Mouse (Mus musculus) CH12.LX (cell line): ENCODE measurements at regions not wholly inside any gene's neighbourhood (a gene's known extent, or its start where the extent isn't known, plus 50 kb on each side); places are given as distances from the start of the nearest gene placed in this dataset.

Source experiments
- DNase-seq: peaks from one replicate; pipeline ENCODE4 v3.0.0-alpha.2; 2013; ENCODE audit errors: extremely low read depth
- H3K27ac ChIP-seq: 2 replicates; pipeline ENCODE4 v1.5.1; 2012; ENCODE audit warnings: low read depth, mild to moderate bottlenecking, control low read depth, moderate library complexity; ENCODE audit not compliant: insufficient read depth
- H3K27me3 ChIP-seq: replicated peaks from 2 replicates; pipeline ENCODE3; 2012; ENCODE audit warnings: inconsistent platforms
- H3K36me3 ChIP-seq, 2 experiments: replicated peaks in 1 of 2; 2 replicates each; pipeline versions ENCODE3 to v1.6.1; 2012; ENCODE audit warnings: inconsistent platforms in 1 of 2, low read length in 1 of 2, mild to moderate bottlenecking in 1 of 2, mixed read lengths in 1 of 2, moderate library complexity in 1 of 2; ENCODE audit not compliant: control insufficient read depth in 1 of 2, insufficient read depth in 1 of 2
- H3K4me1 ChIP-seq, 2 experiments: 2 replicates each; pipeline ENCODE4 v1.6.1; 2012; ENCODE audit warnings: inconsistent platforms in 1 of 2, moderate library complexity in 1 of 2; ENCODE audit not compliant: insufficient read depth in 2 of 2, control insufficient read depth in 1 of 2
- H3K4me2 ChIP-seq: 2 replicates; pipeline ENCODE4 v1.6.1; 2012; ENCODE audit warnings: low read depth, mild to moderate bottlenecking, control low read depth; ENCODE audit not compliant: poor library complexity, insufficient read depth, severe bottlenecking
- H3K4me3 ChIP-seq, 3 experiments: fragments of 150-350 bp in 1 of 3; sonication (generic) in 1 of 3; replicated peaks in 1 of 3; 2 replicates each; pipeline versions ENCODE3 to v1.5.1; 2011 to 2012; ENCODE audit warnings: low read depth in 2 of 3, low read length in 2 of 3, mild to moderate bottlenecking in 2 of 3, moderate library complexity in 2 of 3, control low read depth in 1 of 3, improper control_type of control experiment in 1 of 3, inconsistent platforms in 1 of 3, mixed read lengths in 1 of 3; ENCODE audit not compliant: poor library complexity in 1 of 3
- H3K79me2 ChIP-seq: replicated peaks from 2 replicates; pipeline ENCODE4 v1.6.1; 2012; ENCODE audit warnings: mild to moderate bottlenecking, moderate library complexity; ENCODE audit not compliant: control insufficient read depth, poor library complexity, insufficient read depth, severe bottlenecking; ENCODE audit errors: extremely low read depth
- H3K9ac ChIP-seq: 2 replicates; pipeline ENCODE4 v1.6.1; 2012; ENCODE audit warnings: low read depth, mild to moderate bottlenecking, control low read depth, moderate library complexity; ENCODE audit not compliant: insufficient read depth
- H3K9me3 ChIP-seq: replicated peaks from 2 replicates; pipeline ENCODE3; 2012; ENCODE audit warnings: low read length, inconsistent platforms, mixed read lengths
- CHD2 ChIP-seq: IDR thresholded peaks from 2 replicates; pipeline ENCODE4 v1.6.1; 2011; ENCODE audit warnings: low read length, improper control_type of control experiment
- E2F4 ChIP-seq: IDR thresholded peaks from 2 replicates; pipeline ENCODE4 v1.6.1; 2011; ENCODE audit warnings: low read depth, low read length, improper control_type of control experiment; ENCODE audit not compliant: insufficient replicate concordance
- ELF1 ChIP-seq: IDR thresholded peaks from 2 replicates; pipeline ENCODE4 v1.6.1; 2014; ENCODE audit warnings: low read depth, mild to moderate bottlenecking, inconsistent platforms, low read length, improper control_type of control experiment
- EP300 ChIP-seq: IDR thresholded peaks from 2 replicates; pipeline ENCODE4 v1.6.1; 2011; ENCODE audit warnings: low read length, improper control_type of control experiment
- ETS1 ChIP-seq: conservative IDR thresholded peaks from 2 replicates; pipeline ENCODE4 v1.6.1; 2012; ENCODE audit warnings: low read depth, mild to moderate bottlenecking, inconsistent platforms, low read length, improper control_type of control experiment, moderate library complexity
- GABPA ChIP-seq: IDR thresholded peaks from 2 replicates; pipeline ENCODE4 v1.6.1; 2012; ENCODE audit warnings: low read depth, low read length, improper control_type of control experiment, inconsistent platforms; ENCODE audit not compliant: insufficient replicate concordance
- IRF4 ChIP-seq: IDR thresholded peaks from 2 replicates; pipeline ENCODE4 v1.6.1; 2014; ENCODE audit warnings: low read depth, mild to moderate bottlenecking, inconsistent platforms, low read length, improper control_type of control experiment
- JUN ChIP-seq: IDR thresholded peaks from 2 replicates; pipeline ENCODE4 v1.6.1; 2011; ENCODE audit warnings: low read depth, mild to moderate bottlenecking, low read length, improper control_type of control experiment, moderate library complexity; ENCODE audit not compliant: insufficient read depth
- JUND ChIP-seq: conservative IDR thresholded peaks from 2 replicates; pipeline ENCODE4 v1.6.1; 2011; ENCODE audit warnings: low read depth, low read length, improper control_type of control experiment
- KAT2A ChIP-seq: IDR thresholded peaks from 2 replicates; pipeline ENCODE4 v1.6.1; 2012; ENCODE audit warnings: low read length, improper control_type of control experiment, inconsistent platforms; ENCODE audit not compliant: insufficient replicate concordance
- MAZ ChIP-seq: IDR thresholded peaks from 2 replicates; pipeline ENCODE4 v1.6.1; 2012; ENCODE audit warnings: low read depth, mild to moderate bottlenecking, inconsistent platforms, low read length, improper control_type of control experiment, moderate library complexity
- MXI1 ChIP-seq: IDR thresholded peaks from 2 replicates; pipeline ENCODE4 v1.6.1; 2011; ENCODE audit warnings: mild to moderate bottlenecking, low read depth, low read length, improper control_type of control experiment
- MYC ChIP-seq: IDR thresholded peaks from 2 replicates; pipeline ENCODE4 v1.6.1; 2011; ENCODE audit warnings: low read depth, mild to moderate bottlenecking, improper control_type of control experiment, low read length
- NELFE ChIP-seq: IDR thresholded peaks from 2 replicates; pipeline ENCODE4 v1.6.1; 2011; ENCODE audit warnings: low read depth, low read length, improper control_type of control experiment
- NRF1 ChIP-seq: IDR thresholded peaks from 2 replicates; pipeline ENCODE4 v1.6.1; 2014; ENCODE audit warnings: low read depth, mild to moderate bottlenecking, inconsistent platforms, low read length, improper control_type of control experiment, moderate library complexity
- POLR2AphosphoS2 ChIP-seq: IDR thresholded peaks from 2 replicates; pipeline ENCODE4 v1.6.1; 2011; ENCODE audit warnings: low read depth, low read length, improper control_type of control experiment
- RAD21 ChIP-seq: IDR thresholded peaks from 2 replicates; pipeline ENCODE4 v1.6.1; 2011; ENCODE audit warnings: low read depth, mild to moderate bottlenecking, low read length, improper control_type of control experiment, moderate library complexity
- RCOR1 ChIP-seq: conservative IDR thresholded peaks from 2 replicates; pipeline ENCODE4 v1.6.1; 2012; ENCODE audit warnings: low read depth, mild to moderate bottlenecking, inconsistent platforms, low read length, improper control_type of control experiment
- SIN3A ChIP-seq: IDR thresholded peaks from 2 replicates; pipeline ENCODE4 v1.6.1; 2012; ENCODE audit warnings: low read length, improper control_type of control experiment, inconsistent platforms
- SMC3 ChIP-seq: IDR thresholded peaks from 2 replicates; pipeline ENCODE4 v1.6.1; 2011; ENCODE audit warnings: low read depth, low read length, improper control_type of control experiment
- UBTF ChIP-seq: IDR thresholded peaks from 2 replicates; pipeline ENCODE4 v1.6.1; 2012; ENCODE audit warnings: low read depth, mild to moderate bottlenecking, inconsistent platforms, low read length, improper control_type of control experiment, moderate library complexity
- USF1 ChIP-seq: IDR thresholded peaks from 2 replicates; pipeline ENCODE4 v1.6.1; 2014; ENCODE audit warnings: low read depth, mild to moderate bottlenecking, inconsistent platforms, low read length, improper control_type of control experiment
- USF2 ChIP-seq: conservative IDR thresholded peaks from 2 replicates; pipeline ENCODE4 v1.6.1; 2011; ENCODE audit warnings: low read depth, low read length, improper control_type of control experiment
- ZC3H11A ChIP-seq: IDR thresholded peaks from 2 replicates; pipeline ENCODE4 v1.6.1; 2012; ENCODE audit warnings: low read depth, mild to moderate bottlenecking, inconsistent platforms, low read length, improper control_type of control experiment
- ZKSCAN1 ChIP-seq: IDR thresholded peaks from 2 replicates; pipeline ENCODE4 v1.6.1; 2012; ENCODE audit warnings: low read depth, inconsistent platforms, low read length, improper control_type of control experiment, borderline replicate concordance
- ZMIZ1 ChIP-seq: IDR thresholded peaks from 2 replicates; pipeline ENCODE4 v1.6.1; 2012; ENCODE audit warnings: low read depth, mild to moderate bottlenecking, inconsistent platforms, low read length, improper control_type of control experiment
- ZNF384 ChIP-seq: IDR thresholded peaks from 2 replicates; pipeline ENCODE4 v1.6.1; 2012; ENCODE audit warnings: low read depth, low read length, improper control_type of control experiment, inconsistent platforms
- dilution Hi-C: fragments of 300-500 bp; cut with MboI; formaldehyde crosslinking; loops from 2 replicates; pipeline ENCODE4 v1.14.3; 2020; ENCODE audit warnings: low sequenced_read_pairs; ENCODE audit not compliant: extremely low pct_unique_long_range_greater_than_20kb, extremely low pct_ligation_motif_present
- in situ Hi-C: fragments of 300-500 bp; cut with MboI; formaldehyde crosslinking; loops from 3 replicates; pipeline ENCODE4 v1.14.3; 2019; ENCODE audit warnings: low sequenced_read_pairs, low pct_ligation_motif_present, low pct_unique_long_range_greater_than_20kb, mixed read lengths

DNA sequence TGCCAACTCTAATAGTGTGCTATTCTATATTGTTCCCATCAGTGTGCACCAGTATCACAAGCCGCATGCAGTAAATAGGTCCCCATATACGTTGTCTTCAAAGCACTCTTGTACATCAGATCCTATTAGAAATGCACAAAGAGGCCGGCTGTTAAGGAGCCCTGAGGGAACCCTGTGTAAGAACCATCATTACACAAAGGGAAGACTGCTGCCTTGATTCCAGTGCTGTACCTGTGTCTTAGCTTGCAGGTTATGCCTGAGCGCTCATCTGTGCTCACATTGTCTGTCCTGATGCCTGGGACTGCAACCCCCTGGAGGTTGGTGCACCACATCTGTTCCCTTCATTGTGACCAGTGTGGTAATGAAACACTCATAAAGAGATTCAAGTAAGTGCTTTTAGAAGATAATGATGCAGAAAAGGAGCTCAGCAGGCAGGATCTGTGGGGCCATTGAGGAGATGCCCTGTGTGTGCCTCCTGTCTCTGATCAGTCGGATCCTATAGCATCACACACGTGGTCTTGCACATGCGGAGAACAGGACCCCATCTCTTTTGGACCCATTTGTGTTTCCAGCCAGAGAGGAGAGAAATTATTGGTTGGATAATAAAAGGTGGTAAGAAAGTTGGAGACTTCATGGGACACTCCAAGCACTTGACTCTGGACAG, 225.8 kb upstream of the Gm10192 start:
- Histone ChIP-seq H3K4me3 (no peak overlapping the region), H3K4me2 (no peak overlapping the region), H3K27ac (no peak overlapping the region), H3K4me1 (no peaks in the 10 kb centered on the region), H3K79me2 (no peaks in the 10 kb centered on the region), H3K36me3 (no peaks in the 10 kb centered on the region), H3K9ac (no peak overlapping the region), H3K9me3 (peaks cover 23% of the 10 kb centered on the region), H3K27me3 (no peaks in the 10 kb centered on the region)
- no peak for DNase-seq
- no peak for TF ChIP-seq IRF4
- TF ChIP-seq ZNF384: no peak
- TF ChIP-seq EP300: no peak
- no peak for TF ChIP-seq MYC
- TF ChIP-seq ZKSCAN1: no peak
- TF ChIP-seq SMC3: no peak
- TF ChIP-seq NRF1: no peak
- no peak for TF ChIP-seq JUN
- TF ChIP-seq RCOR1: no peak
- TF ChIP-seq NELFE: no peak
- TF ChIP-seq USF1: no peak
- no peak for TF ChIP-seq CHD2
- TF ChIP-seq GABPA: no peak
- TF ChIP-seq ELF1: no peak
- TF ChIP-seq JUND: no peak
- dilution Hi-C loops (no loop called here), in situ Hi-C loops (no loop called here)

DNA sequence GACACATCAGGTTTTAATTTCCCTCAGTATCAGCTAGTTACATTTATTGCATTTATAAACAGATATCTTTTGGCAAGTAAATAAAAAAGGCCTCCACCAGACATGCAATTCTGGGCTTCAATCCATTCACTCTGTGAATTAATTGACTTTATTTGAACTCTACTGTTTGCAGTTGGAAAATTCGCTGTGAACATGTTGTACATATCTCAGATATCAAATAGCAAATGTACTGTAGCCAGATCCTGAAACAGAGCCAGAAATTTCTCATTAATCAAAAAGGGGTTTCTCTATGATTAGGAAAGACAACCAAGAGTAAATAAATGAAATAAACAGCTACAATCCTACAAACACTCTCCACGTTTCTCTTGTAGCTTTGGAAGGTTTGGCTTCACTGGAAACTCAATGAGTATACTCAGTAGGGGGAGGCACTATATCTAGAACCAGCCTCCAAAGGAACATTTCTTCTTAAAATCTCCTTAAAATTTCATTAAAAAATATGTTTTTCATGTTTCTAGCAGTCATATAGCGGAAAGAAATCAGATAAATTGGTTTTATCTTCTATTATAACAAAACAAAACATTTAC, 211.8 kb upstream of the Gm10192 start:
- Histone ChIP-seq H3K79me2 (no peaks in the 10 kb centered on the region), H3K4me3 (no peak overlapping the region), H3K9me3 (peaks cover 10% of the 10 kb centered on the region), H3K9ac (no peak overlapping the region), H3K27ac (no peak overlapping the region), H3K4me2 (no peak overlapping the region), H3K4me1 (no peaks in the 10 kb centered on the region), H3K27me3 (no peaks in the 10 kb centered on the region), H3K36me3 (no peaks in the 10 kb centered on the region)
- TF ChIP-seq KAT2A: no peak
- TF ChIP-seq MXI1: no peak
- TF ChIP-seq JUND: no peak
- no peak for TF ChIP-seq MAZ
- no peak for TF ChIP-seq IRF4
- TF ChIP-seq RAD21: no peak
- no peak for TF ChIP-seq ZC3H11A
- TF ChIP-seq ZKSCAN1: no peak
- no peak for TF ChIP-seq EP300
- TF ChIP-seq NELFE: no peak
- TF ChIP-seq USF2: no peak
- TF ChIP-seq ETS1: no peak
- TF ChIP-seq ZMIZ1: no peak
- TF ChIP-seq JUN: no peak
- TF ChIP-seq UBTF: no peak
- TF ChIP-seq SIN3A: no peak
- TF ChIP-seq RCOR1: no peak
- TF ChIP-seq USF1: no peak
- no peak for TF ChIP-seq POLR2AphosphoS2
- no peak for TF ChIP-seq E2F4
- dilution Hi-C loops (no loop called here), in situ Hi-C loops (no loop called here)
- no peak for DNase-seq
